Mouse (Mus musculus) forebrain, embryonic 10.5 days (tissue): ENCODE data around the gene Dnpep. TPM values are rescaled to one million over a fixed set of nuclear protein-coding genes. Genes with fewer than 3 reads are reported as not detected.

ENCODE experiments used
- DNase-seq: peaks from one replicate; pipeline ENCODE4 v3.0.0-alpha.2; 2017; ENCODE audit warnings: low spot score; ENCODE audit errors: extremely low spot score
- H3K27ac ChIP-seq: fragments of 300-500 bp; sonication (generic); 2 replicates; pipeline ENCODE4 v1.5.1; 2016; ENCODE audit warnings: mild to moderate bottlenecking
- H3K27me3 ChIP-seq: fragments of 300-500 bp; sonication (generic); 2 replicates; pipeline ENCODE4 v1.6.1; 2016; ENCODE audit warnings: mild to moderate bottlenecking; ENCODE audit not compliant: poor library complexity, severe bottlenecking
- H3K36me3 ChIP-seq: fragments of 300-500 bp; sonication (generic); replicated peaks from 2 replicates; pipeline ENCODE4 v1.6.1; 2016; ENCODE audit warnings: mild to moderate bottlenecking, moderate library complexity
- H3K4me1 ChIP-seq: fragments of 300-500 bp; sonication (generic); 2 replicates; pipeline ENCODE4 v1.6.1; 2016
- H3K4me3 ChIP-seq: fragments of 300-500 bp; sonication (generic); 2 replicates; pipeline ENCODE4 v1.5.1; 2016; ENCODE audit warnings: mild to moderate bottlenecking, moderate library complexity
- H3K9me3 ChIP-seq: fragments of 300-500 bp; sonication (generic); 2 replicates; pipeline ENCODE4 v1.6.1; 2016; ENCODE audit warnings: mild to moderate bottlenecking, moderate library complexity
- WGBS: fragments of 180-500 bp; shearing (Covaris S2); methylation state at CpG from one replicate; pipeline ENCODE4 v1.1.7; 2016; 5-methylcytosine and 5-hydroxymethylcytosine counted together
- polyA plus RNA-seq: library from polyadenylated mRNA; unstranded; fragments of >200 nt; fragmentation: Nextera tagmentation; extraction: Ambion mirVana; gene quantifications from 2 replicates; pipeline ENCODE4 v1.2.1, GENCODE M21; 2016

The Dnpep gene
- polyA plus RNA-seq = 124 and 126 TPM in 2 replicates

- Histone ChIP-seq H3K27me3 (no peaks in the 10 kb centered on the region), H3K4me1 (peaks cover 17% of the 10 kb centered on the region), H3K9me3 (no peaks in the 10 kb centered on the region), H3K27ac (peak within 1 kb of the TSS; percentile 90), H3K4me3 (peak within 1 kb of the TSS; percentile 77), H3K36me3 (peaks cover 30% of the 10 kb centered on the region)
- under 1% methylated on average over 92 of the region's 92 CpGs for WGBS
- peak; percentile 100 for DNase-seq
Observed at GRCm38 (mm10) chr1:75317241-75318201, at the start of gene Dnpep. Dnpep (minus strand) TSS chr1:75317990.

GRCm38 (mm10) chr1:75365510-75366137, 47.8 kb upstream of the Dnpep start:
- 92% methylated on average over 14 of the region's 14 CpGs for WGBS

GRCm38 (mm10) chr1:75363868-75364267, 46.1 kb upstream of the Dnpep start:
- H3K9me3 ChIP-seq = no peaks in the 10 kb centered on the region
- no peak overlapping the region for H3K27ac ChIP-seq
- no peak for DNase-seq
- H3K27me3 ChIP-seq = peaks cover 69% of the 10 kb centered on the region
- peaks cover 20% of the 10 kb centered on the region for H3K4me1 ChIP-seq
- no peaks in the 10 kb centered on the region for H3K36me3 ChIP-seq
- 86% methylated on average over 3 of the region's 3 CpGs for WGBS
- no peak overlapping the region for H3K4me3 ChIP-seq

More at GRCm38 (mm10) chr1:75365510-75366137, 47.8 kb upstream of the Dnpep start:
- H3K4me1 ChIP-seq = peaks cover 23% of the 10 kb centered on the region
- H3K9me3 ChIP-seq = no peaks in the 10 kb centered on the region
- H3K36me3 ChIP-seq = no peaks in the 10 kb centered on the region
- peaks cover 67% of the 10 kb centered on the region for H3K27me3 ChIP-seq
- DNase-seq = no peak
- no peak overlapping the region for H3K4me3 ChIP-seq
- H3K27ac ChIP-seq = no peak overlapping the region

GRCm38 (mm10) chr1:75361750-75362149, 44.0 kb upstream of the Dnpep start:
- H3K4me1 ChIP-seq = peaks cover 16% of the 10 kb centered on the region
- no peak overlapping the region for H3K4me3 ChIP-seq
- H3K27me3 ChIP-seq = peaks cover 80% of the 10 kb centered on the region
- no peaks in the 10 kb centered on the region for H3K36me3 ChIP-seq
- no peaks in the 10 kb centered on the region for H3K9me3 ChIP-seq
- 37% methylated on average over 4 of the region's 4 CpGs for WGBS
- H3K27ac ChIP-seq = no peak overlapping the region
- DNase-seq = no peak

- peaks cover 78% of the 10 kb centered on the region for H3K27me3 ChIP-seq
Observed at GRCm38 (mm10) chr1:75361123-75361522, 43.3 kb upstream of the Dnpep start.

GRCm38 (mm10) chr1:75360112-75361031, 42.6 kb upstream of the Dnpep start, which contains the start of gene Des:
Des (plus strand) TSS chr1:75360329.
- peak within 1 kb of the TSS; percentile 53; the same call in 1 of the 2 replicates for H3K27ac ChIP-seq
- 2% methylated on average over 80 of the region's 80 CpGs for WGBS
- H3K27me3 ChIP-seq = peaks cover 78% of the 10 kb centered on the region
- H3K9me3 ChIP-seq = no peaks in the 10 kb centered on the region
- H3K4me3 ChIP-seq = peak within 1 kb of the TSS; percentile 46
- DNase-seq = no peak
- H3K4me1 ChIP-seq = peaks cover 16% of the 10 kb centered on the region
- no peaks in the 10 kb centered on the region for H3K36me3 ChIP-seq

More at GRCm38 (mm10) chr1:75361123-75361522, 43.3 kb upstream of the Dnpep start:
- Histone ChIP-seq H3K4me1 (peaks cover 16% of the 10 kb centered on the region), H3K36me3 (no peaks in the 10 kb centered on the region), H3K27ac (no peak overlapping the region), H3K9me3 (no peaks in the 10 kb centered on the region), H3K4me3 (peak overlapping the region; percentile 46)
- DNase-seq = no peak
- 50% methylated on average over 4 of the region's 4 CpGs for WGBS

- H3K27me3 ChIP-seq = peaks cover 70% of the 10 kb centered on the region
- 81% methylated on average over 13 of the region's 13 CpGs for WGBS
- H3K4me1 ChIP-seq = peaks cover 16% of the 10 kb centered on the region
Observed at GRCm38 (mm10) chr1:75359346-75359745, 41.6 kb upstream of the Dnpep start.

GRCm38 (mm10) chr1:75358009-75358408, 40.2 kb upstream of the Dnpep start:
- DNase-seq = no peak
- Histone ChIP-seq H3K9me3 (no peaks in the 10 kb centered on the region), H3K4me1 (peaks cover 16% of the 10 kb centered on the region), H3K27ac (no peak overlapping the region), H3K27me3 (peaks cover 61% of the 10 kb centered on the region), H3K36me3 (no peaks in the 10 kb centered on the region), H3K4me3 (no peak overlapping the region)
- WGBS = 92% methylated on average over 4 of the region's 4 CpGs

More at GRCm38 (mm10) chr1:75359346-75359745, 41.6 kb upstream of the Dnpep start:
- no peak overlapping the region for H3K4me3 ChIP-seq
- H3K27ac ChIP-seq = no peak overlapping the region
- no peaks in the 10 kb centered on the region for H3K36me3 ChIP-seq
- no peak for DNase-seq
- H3K9me3 ChIP-seq = no peaks in the 10 kb centered on the region

GRCm38 (mm10) chr1:75357261-75357660, 39.5 kb upstream of the Dnpep start:
- no peak for DNase-seq
- no peak overlapping the region for H3K27ac ChIP-seq
- no peak overlapping the region for H3K4me3 ChIP-seq
- H3K4me1 ChIP-seq = peaks cover 16% of the 10 kb centered on the region
- no peaks in the 10 kb centered on the region for H3K36me3 ChIP-seq
- H3K27me3 ChIP-seq = peaks cover 54% of the 10 kb centered on the region
- WGBS = 89% methylated on average over 7 of the region's 7 CpGs
- no peaks in the 10 kb centered on the region for H3K9me3 ChIP-seq

- Histone ChIP-seq H3K27me3 (peaks cover 30% of the 10 kb centered on the region), H3K36me3 (no peaks in the 10 kb centered on the region), H3K9me3 (no peaks in the 10 kb centered on the region), H3K27ac (peak overlapping the region; percentile 53; the same call in 1 of the 2 replicates), H3K4me3 (no peak overlapping the region), H3K4me1 (peaks cover 31% of the 10 kb centered on the region)
- no peak for DNase-seq
- 52% methylated on average over 5 of the region's 5 CpGs for WGBS
Observed at GRCm38 (mm10) chr1:75349275-75349674, 31.5 kb upstream of the Dnpep start.

GRCm38 (mm10) chr1:75347279-75347678, 29.5 kb upstream of the Dnpep start:
- no peak overlapping the region for H3K4me3 ChIP-seq
- WGBS = 87% methylated on average over 5 of the region's 5 CpGs
- DNase-seq = no peak
- no peaks in the 10 kb centered on the region for H3K9me3 ChIP-seq
- peaks cover 38% of the 10 kb centered on the region for H3K27me3 ChIP-seq
- no peak overlapping the region for H3K27ac ChIP-seq
- peaks cover 46% of the 10 kb centered on the region for H3K4me1 ChIP-seq
- no peaks in the 10 kb centered on the region for H3K36me3 ChIP-seq
